ENCODE assay signal across 18 mouse cellular contexts in the genomic region with DNA sequence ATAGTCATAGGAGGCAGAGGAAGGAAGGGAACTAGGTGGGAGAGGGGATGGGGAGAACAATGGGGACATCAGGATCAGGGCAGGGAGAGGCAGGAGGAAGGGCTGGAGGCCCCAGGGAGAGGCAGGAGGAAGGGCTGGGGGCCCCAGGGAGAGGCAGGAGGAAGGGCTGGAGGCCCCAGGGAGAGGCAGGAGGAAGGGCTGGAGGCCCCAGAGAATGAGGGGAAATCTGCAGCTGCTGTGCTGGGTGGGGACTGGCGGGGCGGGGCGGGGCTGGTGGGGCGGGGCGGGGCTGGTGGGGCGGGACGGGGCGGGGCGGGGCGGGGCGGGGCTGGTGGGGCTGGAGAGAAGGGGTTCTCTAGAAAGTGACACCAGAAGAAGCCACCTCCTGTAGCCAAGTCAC. TPM values are rescaled to one million over a fixed set of nuclear protein-coding genes. Genes with fewer than 3 reads are reported as not detected.
DNase-seq lines count a peak whose midpoint lies in the region; ATAC-seq and TF ChIP-seq lines count a peak whose summit lies in the region.
"Had no signal": no experiment of that assay in that cellular context is flagged by ENCODE, and none has a peak within 500 bp of the region (broad histone marks: within the 10 kb centered on the region; RNA-seq: fewer than 3 reads in every experiment).

No protein-coding gene starts in this region.

- H3K27ac ChIP-seq in hindbrain, embryonic 11.5 days (ENCODE audit: low read depth, low read length) = no peak overlapping the region
- no peak overlapping the region for H3K27ac ChIP-seq in hindbrain, postnatal 0 days
- H3K27ac ChIP-seq in liver, embryonic 12.5 days = no peak overlapping the region
- H3K27ac ChIP-seq: embryonic facial prominence, embryonic 13.5 days; hindbrain, embryonic 13.5 days; kidney, postnatal 0 days; stomach, postnatal 0 days had no signal

- no peak for TF ChIP-seq POLR2A in myocyte (IDR thresholded peaks at IDR 0.05; ENCODE audit: insufficient read length, low read depth)

- H3ac ChIP-seq in myocyte (ENCODE audit: control insufficient read depth, insufficient read length) = no peak overlapping the region

- H3K27me3 ChIP-seq in hindbrain, embryonic 11.5 days (ENCODE audit: control insufficient read depth, insufficient read depth, low read length) = no peaks in the 10 kb centered on the region
- no peaks in the 10 kb centered on the region for H3K27me3 ChIP-seq in hindbrain, postnatal 0 days (ENCODE audit: insufficient read depth, low read length)
- no peaks in the 10 kb centered on the region for H3K27me3 ChIP-seq in liver, embryonic 12.5 days (replicated peaks)
- H3K27me3 ChIP-seq in myocyte (ENCODE audit: control insufficient read depth, insufficient read depth, insufficient read length) = no peaks in the 10 kb centered on the region
- H3K27me3 ChIP-seq: embryonic facial prominence, embryonic 13.5 days; heart, embryonic 12.5 days; hindbrain, embryonic 13.5 days had no signal

- H3K9ac ChIP-seq in hindbrain, embryonic 11.5 days (ENCODE audit: low read depth, low read length) = no peak overlapping the region
- no peak overlapping the region for H3K9ac ChIP-seq in hindbrain, postnatal 0 days (replicated peaks; ENCODE audit: low read length)
- no peak overlapping the region for H3K9ac ChIP-seq in liver, embryonic 12.5 days
- H3K9ac ChIP-seq: embryonic facial prominence, embryonic 13.5 days; heart, embryonic 12.5 days; hindbrain, embryonic 13.5 days had no signal

- peak; percentile 45; the same call in 1 of the 2 replicates for ATAC-seq in hindbrain, embryonic 11.5 days (ENCODE audit: low FRiP score)
- ATAC-seq in hindbrain, postnatal 0 days = no peak
- ATAC-seq in common myeloid progenitor, adult 5-6 weeks (replicated peaks; ENCODE audit: low read depth, poor library complexity, severe bottlenecking) = peak; percentile 42
- ATAC-seq in liver, embryonic 12.5 days = peak; percentile 86
- ATAC-seq in CD4-positive, CD25-positive, alpha-beta regulatory T cell, adult 4 months = no peak
- ATAC-seq: forebrain, embryonic 14.5 days; midbrain, embryonic 16.5 days had no signal

- H3K36me3 ChIP-seq in hindbrain, embryonic 11.5 days (ENCODE audit: control insufficient read depth, insufficient read depth, low read length) = no peaks in the 10 kb centered on the region
- H3K36me3 ChIP-seq in hindbrain, postnatal 0 days (ENCODE audit: insufficient read depth, low read length) = no peaks in the 10 kb centered on the region
- no peaks in the 10 kb centered on the region for H3K36me3 ChIP-seq in liver, embryonic 12.5 days
- no peaks in the 10 kb centered on the region for H3K36me3 ChIP-seq in myocyte (ENCODE audit: control insufficient read depth, insufficient read depth)
- H3K36me3 ChIP-seq: embryonic facial prominence, embryonic 13.5 days; heart, embryonic 12.5 days; hindbrain, embryonic 13.5 days had no signal

- no peaks in the 10 kb centered on the region for H3K79me2 ChIP-seq in myocyte (ENCODE audit: control insufficient read depth, insufficient read depth)

- no peak overlapping the region for H3K4me3 ChIP-seq in hindbrain, embryonic 11.5 days (ENCODE audit: low read depth, low read length)
- H3K4me3 ChIP-seq in hindbrain, postnatal 0 days (ENCODE audit: low read length) = no peak overlapping the region
- no peak overlapping the region for H3K4me3 ChIP-seq in liver, embryonic 12.5 days
- H3K4me3 ChIP-seq in myocyte = no peak overlapping the region
- H3K4me3 ChIP-seq: embryonic facial prominence, embryonic 13.5 days; heart, embryonic 12.5 days; hindbrain, embryonic 13.5 days had no signal

- TF ChIP-seq CTCF in hindbrain, postnatal 0 days (IDR thresholded peaks at IDR 0.05; ENCODE audit: low read depth) = no peak

- no peaks in the 10 kb centered on the region for H3K4me1 ChIP-seq in hindbrain, embryonic 11.5 days (replicated peaks; ENCODE audit: control insufficient read depth, insufficient read depth, low read length)
- H3K4me1 ChIP-seq in hindbrain, postnatal 0 days (ENCODE audit: insufficient read depth, low read length) = no peaks in the 10 kb centered on the region
- H3K4me1 ChIP-seq in liver, embryonic 12.5 days = peaks cover 21% of the 10 kb centered on the region
- H3K4me1 ChIP-seq: embryonic facial prominence, embryonic 13.5 days; heart, embryonic 12.5 days; hindbrain, embryonic 13.5 days had no signal

- no peaks in the 10 kb centered on the region for H3K9me3 ChIP-seq in hindbrain, embryonic 11.5 days (ENCODE audit: control insufficient read depth, low read length)
- no peaks in the 10 kb centered on the region for H3K9me3 ChIP-seq in hindbrain, postnatal 0 days (ENCODE audit: low read length)
- no peaks in the 10 kb centered on the region for H3K9me3 ChIP-seq in liver, embryonic 12.5 days (replicated peaks)
- H3K9me3 ChIP-seq: embryonic facial prominence, embryonic 13.5 days; heart, embryonic 12.5 days; hindbrain, embryonic 13.5 days had no signal

- no peak overlapping the region for H3K4me2 ChIP-seq in hindbrain, embryonic 11.5 days (replicated peaks; ENCODE audit: low read depth, low read length)
- no peak overlapping the region for H3K4me2 ChIP-seq in hindbrain, postnatal 0 days (ENCODE audit: low read depth, low read length)
- H3K4me2 ChIP-seq in liver, embryonic 12.5 days = peak overlapping the region; percentile 34
- H3K4me2 ChIP-seq in myocyte (ENCODE audit: low read depth) = peak overlapping the region; percentile 32
- H3K4me2 ChIP-seq: embryonic facial prominence, embryonic 13.5 days; heart, embryonic 12.5 days; hindbrain, embryonic 13.5 days had no signal

- no peak for DNase-seq in hindbrain, embryonic 11.5 days (ENCODE audit: low spot score)
- no peak for DNase-seq in hindbrain, postnatal 0 days (ENCODE audit: low spot score)
- DNase-seq in frontal cortex, adult 2 months (ENCODE audit: extremely low spot score in 1 of 2, low spot score in 1 of 2) = no peak
- DNase-seq: adrenal gland, adult 2 months; cerebellum, adult 2 months; heart, postnatal 14 days; lung, postnatal 10 days had no signal

- WGBS in hindbrain, embryonic 11.5 days = 50% methylated on average over 2 of the region's 11 CpGs
- no CpG with 5 or more reads among the region's 11 CpGs for WGBS in hindbrain, postnatal 0 days
- 7% methylated on average over 2 of the region's 11 CpGs for WGBS in liver, embryonic 12.5 days (ENCODE audit: insufficient replicate concordance)

TF ChIP-seq in myocyte, 11 proteins besides CTCF, POLR2A, EP300 and RAD21:
- TF ChIP-seq MYOD1 (IDR thresholded peaks at IDR 0.05; ENCODE audit: control insufficient read depth in 1 of 3, insufficient read length in 2 of 3, low read depth in 2 of 3) = peak in 1 of 3 experiments; percentile 29
- TF ChIP-seq MYOG (IDR thresholded peaks at IDR 0.05; ENCODE audit: control insufficient read depth in 1 of 3, insufficient read depth in 1 of 3, insufficient read length in 2 of 3, low read depth in 2 of 3) = no peak

RNA-seq across cellular contexts. Expression of gene Vps13a, which starts 23.8 kb away (rescaled TPM):
- polyA plus RNA-seq in hindbrain, embryonic 11.5 days (2014; fragmentation: Nextera tagmentation; extraction: Ambion mirVana) = 10.0 and 15.7 TPM in 2 replicates
- total RNA-seq in hindbrain, postnatal 0 days (2014; rRNA removed) = 9.1 and 13.1 TPM in 2 replicates
- 8.1 and 8.2 TPM in 2 replicates for polyA plus RNA-seq in hindbrain, postnatal 0 days (2015; fragmentation: Nextera tagmentation; extraction: Ambion mirVana)
- 101 and 109 TPM in 2 replicates for total RNA-seq in common myeloid progenitor, adult 5-6 weeks (2017)
- polyA plus RNA-seq in liver, embryonic 12.5 days (2016; fragmentation: Nextera tagmentation; extraction: Ambion mirVana) = 10.0 and 10.8 TPM in 2 replicates
- 3.7 TPM for polyA plus RNA-seq in myocyte (2012; fragmentation: generic; extraction: Trizol)
- polyA plus RNA-seq in CD4-positive, CD25-positive, alpha-beta regulatory T cell, adult 4 months (2017; shearing (Covaris generic)) = 10 to 100 TPM; 32.7 to 45.3 TPM
- polyA plus RNA-seq in frontal cortex, adult 2 months (2012; rRNA removed) = 35.8 and 41.8 TPM in 2 replicates

Comparison
In these comparisons a context has a peak if more than half of its experiments do, and no peak if none do; other contexts are left out.
1. ATAC-seq: peak in hindbrain, embryonic 11.5 days (single experiment), common myeloid progenitor, adult 5-6 weeks (single experiment) and liver, embryonic 12.5 days (single experiment); none in hindbrain, postnatal 0 days (single experiment) and CD4-positive, CD25-positive, alpha-beta regulatory T cell, adult 4 months (single experiment).
2. H3K4me2 ChIP-seq: peak in liver, embryonic 12.5 days (single experiment) and myocyte (single experiment); none in hindbrain, embryonic 11.5 days (single experiment) and hindbrain, postnatal 0 days (single experiment).